Mouse (Mus musculus) intestine, embryonic 14.5 days (tissue): ENCODE results near the gene Hoxb5. TPM values are rescaled to one million over a fixed set of nuclear protein-coding genes. Genes with fewer than 3 reads are reported as not detected.

Experiments
- ATAC-seq: fragments of 200-750 bp; cut with Nextera tagmentation; replicated peaks from 2 replicates; pipeline ENCODE4 v1.8.0; 2017; ENCODE audit warnings: low read depth, moderate number of reproducible peaks, moderate TSS enrichment, moderate library complexity; ENCODE audit not compliant: low FRiP score, low TSS enrichment
- DNase-seq: peaks from one replicate; pipeline ENCODE4 v3.0.0-alpha.2; 2018; ENCODE audit warnings: low spot score
- H3K27ac ChIP-seq: fragments of 300-500 bp; sonication (generic); 2 replicates; pipeline ENCODE4 v1.5.1; 2014; ENCODE audit warnings: low read depth, mild to moderate bottlenecking, control low read depth
- H3K27me3 ChIP-seq: fragments of 300-500 bp; sonication (generic); replicated peaks from 2 replicates; pipeline ENCODE4 v1.6.1; 2014; ENCODE audit warnings: low read length, control low read depth; ENCODE audit not compliant: control insufficient read depth, insufficient read depth
- H3K36me3 ChIP-seq: fragments of 300-500 bp; sonication (generic); 2 replicates; pipeline ENCODE4 v1.6.1; 2014; ENCODE audit warnings: low read length, control low read depth; ENCODE audit not compliant: control insufficient read depth, insufficient read depth
- H3K4me1 ChIP-seq: fragments of 300-500 bp; sonication (generic); replicated peaks from 2 replicates; pipeline ENCODE4 v1.6.1; 2014; ENCODE audit warnings: low read length, control low read depth, mixed read lengths; ENCODE audit not compliant: control insufficient read depth, insufficient read depth
- H3K4me2 ChIP-seq: fragments of 300-500 bp; sonication (generic); 2 replicates; pipeline ENCODE4 v1.6.1; 2014; ENCODE audit warnings: low read length
- H3K4me3 ChIP-seq: fragments of 300-500 bp; sonication (generic); 2 replicates; pipeline ENCODE4 v1.5.1; 2014; ENCODE audit warnings: low read depth, low read length, control low read depth, mixed read lengths
- H3K9ac ChIP-seq: fragments of 300-500 bp; sonication (generic); 2 replicates; pipeline ENCODE4 v1.6.1; 2014; ENCODE audit warnings: mild to moderate bottlenecking, low read length
- H3K9me3 ChIP-seq: fragments of 300-500 bp; sonication (generic); 2 replicates; pipeline ENCODE4 v1.6.1; 2016; ENCODE audit warnings: low read length, control low read depth; ENCODE audit not compliant: control insufficient read depth
- WGBS: fragments of 180-500 bp; shearing (Covaris S2); extraction: QIAGEN DNeasy Blood & Tissue Kit; methylation state at CpG from one replicate; pipeline ENCODE4 v1.1.7; 2014; 5-methylcytosine and 5-hydroxymethylcytosine counted together
- polyA plus RNA-seq: library from polyadenylated mRNA; unstranded; fragments of >200 nt; fragmentation: Nextera tagmentation; extraction: Ambion mirVana; gene quantifications from 2 replicates; pipeline ENCODE4 v1.2.1, GENCODE M21; 2014

Gene Hoxb5
- polyA plus RNA-seq, 1 experiment from 2014 or later: 49.6 TPM

GRCm38 (mm10) chr11:96260310-96260970, 42.7 kb upstream of the Hoxb5 start:
- Histone ChIP-seq H3K36me3 (no peaks in the 10 kb centered on the region), H3K4me3 (no peak overlapping the region), H3K27me3 (peaks cover 99% of the 10 kb centered on the region), H3K27ac (no peak overlapping the region), H3K4me1 (peaks cover 7% of the 10 kb centered on the region; the same call in 1 of the 2 replicates), H3K9ac (no peak overlapping the region), H3K9me3 (no peaks in the 10 kb centered on the region), H3K4me2 (peak overlapping the region; percentile 22; the same call in 1 of the 2 replicates)
- WGBS: 3% methylated on average over 23 of the region's 23 CpGs
- peak; percentile 67 for DNase-seq
- ATAC-seq: no peak

GRCm38 (mm10) chr11:96261323-96261890, 41.7 kb upstream of the Hoxb5 start:
- H3K9me3 ChIP-seq: no peaks in the 10 kb centered on the region
- no peak overlapping the region for H3K9ac ChIP-seq
- ATAC-seq (no peak), DNase-seq (peak; percentile 94)
- no peak overlapping the region for H3K4me2 ChIP-seq
- H3K27me3 ChIP-seq: peaks cover 98% of the 10 kb centered on the region
- H3K36me3 ChIP-seq: no peaks in the 10 kb centered on the region
- peaks cover 7% of the 10 kb centered on the region; the same call in 1 of the 2 replicates for H3K4me1 ChIP-seq
- 3% methylated on average over 24 of the region's 24 CpGs for WGBS
- H3K4me3 ChIP-seq: no peak overlapping the region
- H3K27ac ChIP-seq: no peak overlapping the region

GRCm38 (mm10) chr11:96262262-96262830, 40.8 kb upstream of the Hoxb5 start:
- DNase-seq: peak; percentile 58
- H3K4me2 ChIP-seq: no peak overlapping the region
- H3K27me3 ChIP-seq: peaks cover 98% of the 10 kb centered on the region
- H3K4me3 ChIP-seq: no peak overlapping the region
- peaks cover 7% of the 10 kb centered on the region; the same call in 1 of the 2 replicates for H3K4me1 ChIP-seq
- ATAC-seq: no peak
- no peak overlapping the region for H3K27ac ChIP-seq
- H3K36me3 ChIP-seq: no peaks in the 10 kb centered on the region
- no peaks in the 10 kb centered on the region for H3K9me3 ChIP-seq
- no peak overlapping the region for H3K9ac ChIP-seq
- WGBS: 13% methylated on average over 6 of the region's 6 CpGs

GRCm38 (mm10) chr11:96263636-96264389, 39.3 kb upstream of the Hoxb5 start:
- peaks cover 7% of the 10 kb centered on the region; the same call in 1 of the 2 replicates for H3K4me1 ChIP-seq
- H3K4me3 ChIP-seq: no peak overlapping the region
- H3K27ac ChIP-seq: no peak overlapping the region
- H3K9me3 ChIP-seq: no peaks in the 10 kb centered on the region
- no peak overlapping the region for H3K9ac ChIP-seq
- DNase-seq (peak; percentile 73), ATAC-seq (no peak)
- H3K4me2 ChIP-seq: no peak overlapping the region
- H3K36me3 ChIP-seq: no peaks in the 10 kb centered on the region
- 4% methylated on average over 33 of the region's 33 CpGs for WGBS
- peaks cover 98% of the 10 kb centered on the region for H3K27me3 ChIP-seq

GRCm38 (mm10) chr11:96264390-96265020, 38.6 kb upstream of the Hoxb5 start:
- ATAC-seq (no peak), DNase-seq (peak; percentile 65)
- H3K4me2 ChIP-seq: no peak overlapping the region
- H3K9ac ChIP-seq: no peak overlapping the region
- peaks cover 7% of the 10 kb centered on the region; the same call in 1 of the 2 replicates for H3K4me1 ChIP-seq
- H3K27ac ChIP-seq: no peak overlapping the region
- no peaks in the 10 kb centered on the region for H3K36me3 ChIP-seq
- WGBS: 21% methylated on average over 8 of the region's 8 CpGs
- H3K4me3 ChIP-seq: no peak overlapping the region
- peaks cover 98% of the 10 kb centered on the region for H3K27me3 ChIP-seq
- H3K9me3 ChIP-seq: no peaks in the 10 kb centered on the region

GRCm38 (mm10) chr11:96265954-96266353, 37.2 kb upstream of the Hoxb5 start:
- Histone ChIP-seq H3K27ac (no peak overlapping the region), H3K4me2 (no peak overlapping the region), H3K4me3 (no peak overlapping the region), H3K9ac (no peak overlapping the region), H3K4me1 (peaks cover 7% of the 10 kb centered on the region; the same call in 1 of the 2 replicates), H3K9me3 (no peaks in the 10 kb centered on the region), H3K27me3 (peaks cover 98% of the 10 kb centered on the region), H3K36me3 (no peaks in the 10 kb centered on the region)
- no peak for ATAC-seq
- WGBS: 16% methylated on average over 7 of the region's 7 CpGs
- DNase-seq: peak; percentile 62

- Histone ChIP-seq H3K27ac (no peak overlapping the region), H3K4me1 (peaks cover 19% of the 10 kb centered on the region; the same call in 1 of the 2 replicates)
Observed at GRCm38 (mm10) chr11:96267021-96267920, 35.9 kb upstream of the Hoxb5 start.

More at GRCm38 (mm10) chr11:96267021-96267920, 35.9 kb upstream of the Hoxb5 start:
- H3K4me2 ChIP-seq: no peak overlapping the region
- ATAC-seq (no peak), DNase-seq (peak; percentile 60)
- no peaks in the 10 kb centered on the region for H3K9me3 ChIP-seq
- WGBS: 40% methylated on average over 7 of the region's 7 CpGs
- H3K27me3 ChIP-seq: peaks cover 98% of the 10 kb centered on the region
- H3K9ac ChIP-seq: no peak overlapping the region
- H3K36me3 ChIP-seq: no peaks in the 10 kb centered on the region
- H3K4me3 ChIP-seq: no peak overlapping the region
